8 mouse cellular contexts compared by ENCODE assay signal in the genomic region with DNA sequence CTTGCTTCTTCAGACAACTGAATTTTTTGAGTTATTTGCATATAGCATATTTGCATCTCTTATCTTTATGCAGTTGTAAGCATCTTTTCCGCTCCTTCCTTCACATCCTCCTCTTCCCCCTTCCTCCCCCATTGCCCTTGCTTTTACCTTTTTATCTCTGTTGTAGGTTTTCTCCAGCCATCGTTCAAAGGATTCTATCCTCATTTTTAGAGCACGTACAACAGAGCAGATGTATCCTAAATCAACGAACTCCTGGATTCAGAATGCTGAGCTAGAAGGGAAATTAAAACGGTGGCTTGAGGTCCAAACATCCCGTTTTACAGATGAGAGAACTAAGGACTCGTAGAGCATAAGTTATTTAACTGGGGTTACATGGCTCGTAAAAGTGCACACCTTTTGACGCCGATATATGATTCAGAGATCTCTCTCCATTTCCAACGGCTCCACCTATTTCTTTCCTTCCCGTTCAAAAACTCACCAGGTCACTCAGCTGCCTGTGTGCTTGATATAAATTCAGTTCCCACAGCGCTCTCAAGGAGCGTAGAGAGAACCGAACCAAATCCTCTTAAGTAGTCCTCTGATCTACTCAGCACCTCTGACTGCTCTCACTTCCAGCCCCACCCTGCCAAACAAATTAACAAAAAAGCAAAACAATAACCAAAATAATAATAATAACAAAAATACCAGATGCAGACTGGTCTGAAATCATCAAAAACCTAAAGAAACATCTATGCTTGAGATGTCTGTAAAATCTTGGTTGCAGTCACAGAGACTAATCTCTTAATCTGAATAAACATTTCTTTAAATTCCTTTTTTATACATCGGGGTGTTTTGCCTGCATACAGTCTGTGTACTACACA. TPM values are rescaled to one million over a fixed set of nuclear protein-coding genes. Genes with fewer than 3 reads are reported as not detected.
DNase-seq lines count a peak whose midpoint lies in the region; ATAC-seq lines count a peak whose summit lies in the region.

No protein-coding gene starts in this region.

- no peak overlapping the region for H3K27ac ChIP-seq in embryonic facial prominence, embryonic 13.5 days
- H3K27ac ChIP-seq in limb, embryonic 10.5 days: peak overlapping the region; percentile 99

- peak overlapping the region; percentile 55 for H3K9ac ChIP-seq in embryonic facial prominence, embryonic 13.5 days

- H3K36me3 ChIP-seq in megakaryocyte, embryonic 14.5 days (replicated peaks; ENCODE audit: low read length): peaks cover 5% of the 10 kb centered on the region
- H3K36me3 ChIP-seq in embryonic facial prominence, embryonic 13.5 days: no peaks in the 10 kb centered on the region
- H3K36me3 ChIP-seq in limb, embryonic 10.5 days: peaks cover 9% of the 10 kb centered on the region; the same call in 1 of the 2 replicates

- peak overlapping the region; percentile 91 for H3K4me3 ChIP-seq in megakaryocyte, embryonic 14.5 days (replicated peaks)
- H3K4me3 ChIP-seq in embryonic facial prominence, embryonic 13.5 days: peak overlapping the region; percentile 97
- peak overlapping the region; percentile 88 for H3K4me3 ChIP-seq in limb, embryonic 10.5 days

- no peaks in the 10 kb centered on the region for H3K27me3 ChIP-seq in megakaryocyte, embryonic 14.5 days (replicated peaks)
- H3K27me3 ChIP-seq in embryonic facial prominence, embryonic 13.5 days: no peaks in the 10 kb centered on the region
- no peaks in the 10 kb centered on the region for H3K27me3 ChIP-seq in limb, embryonic 10.5 days (ENCODE audit: low read depth, poor library complexity, severe bottlenecking)

- no peak for DNase-seq in limb, embryonic 10.5 days (ENCODE audit: low spot score)
- peak; percentile 36 for DNase-seq in retina, adult 2 months (ENCODE audit: low read depth, low spot score)
- DNase-seq in T-cell, adult 2 months (ENCODE audit: low spot score): no peak
- no peak for DNase-seq in layer of hippocampus, adult 9-11 months
- no peak for DNase-seq in kidney, postnatal 10 days

- H3K4me2 ChIP-seq in embryonic facial prominence, embryonic 13.5 days: peak overlapping the region; percentile 72

- ATAC-seq in megakaryocyte, adult 5-6 weeks (ENCODE audit: poor library complexity, severe bottlenecking): no peak
- no peak for ATAC-seq in embryonic facial prominence, embryonic 13.5 days (ENCODE audit: insufficient number of reproducible peaks, insufficient read depth, low FRiP score, low TSS enrichment, low read depth)

- H3K9me3 ChIP-seq in megakaryocyte, embryonic 14.5 days: no peaks in the 10 kb centered on the region
- no peaks in the 10 kb centered on the region for H3K9me3 ChIP-seq in embryonic facial prominence, embryonic 13.5 days
- H3K9me3 ChIP-seq in limb, embryonic 10.5 days (replicated peaks): no peaks in the 10 kb centered on the region

- 18% methylated on average over 16 of the region's 16 CpGs for WGBS in embryonic facial prominence, embryonic 13.5 days
- WGBS in limb, embryonic 10.5 days: 26% methylated on average over 16 of the region's 16 CpGs

- H3K4me1 ChIP-seq in megakaryocyte, embryonic 14.5 days: peaks cover 18% of the 10 kb centered on the region; the same call in 1 of the 2 replicates
- H3K4me1 ChIP-seq in embryonic facial prominence, embryonic 13.5 days: peaks cover 13% of the 10 kb centered on the region
- H3K4me1 ChIP-seq in limb, embryonic 10.5 days: peaks cover 8% of the 10 kb centered on the region

RNA-seq across cellular contexts. Expression of gene Cpsf6, which starts 2.2 kb away (rescaled TPM):
- 77.6 and 434 TPM in 2 replicates for polyA plus RNA-seq in megakaryocyte, embryonic 14.5 days (2012; ENCODE audit: insufficient read depth, low replicate concordance)
- total RNA-seq in megakaryocyte, adult 5-6 weeks (2015): 70.3 and 88.4 TPM in 2 replicates
- 87.7 and 103 TPM in 2 replicates for total RNA-seq in megakaryocyte, adult 5-6 weeks (2017)
- polyA plus RNA-seq in embryonic facial prominence, embryonic 13.5 days (2015; fragmentation: Nextera tagmentation; extraction: Ambion mirVana): 161 and 169 TPM in 2 replicates
- polyA plus RNA-seq in limb, embryonic 10.5 days (2016; fragmentation: Nextera tagmentation; extraction: Ambion mirVana): 230 and 235 TPM in 2 replicates
